Mouse (Mus musculus) limb, embryonic 15.5 days (tissue): ENCODE results near the gene D2hgdh. TPM values are rescaled to one million over a fixed set of nuclear protein-coding genes. Genes with fewer than 3 reads are reported as not detected.
"Not testable (repeated sequence)": the region's sequence is repeated elsewhere in the genome, so short reads cannot be mapped to it uniquely, and the experiment has no call there.

Source experiments
- ATAC-seq: fragments of 200-750 bp; cut with Nextera tagmentation; 2 replicates; pipeline ENCODE4 v1.8.0; 2017; ENCODE audit warnings: low read depth, moderate TSS enrichment; ENCODE audit not compliant: insufficient number of reproducible peaks, low FRiP score, low TSS enrichment
- H3K27ac ChIP-seq: fragments of 300-500 bp; sonication (generic); 2 replicates; pipeline ENCODE4 v1.5.1; 2015; ENCODE audit warnings: moderate library complexity, mild to moderate bottlenecking, inconsistent platforms
- H3K27me3 ChIP-seq: fragments of 300-500 bp; sonication (generic); 2 replicates; pipeline ENCODE4 v1.6.1; 2015; ENCODE audit warnings: inconsistent platforms
- H3K36me3 ChIP-seq: fragments of 300-500 bp; sonication (generic); 2 replicates; pipeline ENCODE4 v1.6.1; 2015; ENCODE audit warnings: inconsistent platforms
- H3K4me1 ChIP-seq: fragments of 300-500 bp; sonication (generic); 2 replicates; pipeline ENCODE4 v1.6.1; 2015; ENCODE audit warnings: inconsistent platforms
- H3K4me2 ChIP-seq: fragments of 300-500 bp; sonication (generic); 2 replicates; pipeline ENCODE4 v1.6.1; 2015; ENCODE audit warnings: mild to moderate bottlenecking, inconsistent platforms
- H3K4me3 ChIP-seq: fragments of 300-500 bp; sonication (generic); 2 replicates; pipeline ENCODE4 v1.5.1; 2015; ENCODE audit warnings: mild to moderate bottlenecking, inconsistent platforms
- H3K9ac ChIP-seq: fragments of 300-500 bp; sonication (generic); 2 replicates; pipeline ENCODE4 v1.6.1; 2015; ENCODE audit warnings: inconsistent platforms
- H3K9me3 ChIP-seq: fragments of 300-500 bp; sonication (generic); 2 replicates; pipeline ENCODE4 v1.6.1; 2016; ENCODE audit warnings: inconsistent platforms
- WGBS: fragments of 180-500 bp; shearing (Covaris S2); methylation state at CpG from one replicate; pipeline ENCODE4 v1.1.7; 2015; 5-methylcytosine and 5-hydroxymethylcytosine counted together
- polyA plus RNA-seq: library from polyadenylated mRNA; unstranded; fragments of >200 nt; fragmentation: Nextera tagmentation; extraction: Ambion mirVana; gene quantifications from 2 replicates; pipeline ENCODE4 v1.2.1, GENCODE M21; 2015

Gene D2hgdh
- polyA plus RNA-seq, 1 experiment from 2014 or later, result 15.8 TPM

- WGBS, result 73% methylated on average over 15 of the region's 22 CpGs
- H3K9ac ChIP-seq, H3K4me3 ChIP-seq, H3K36me3 ChIP-seq, H3K27me3 ChIP-seq, H3K4me1 ChIP-seq, H3K4me2 ChIP-seq, H3K9me3 ChIP-seq, H3K27ac ChIP-seq, ATAC-seq: not testable (repeated sequence)
These were observed 49.7 kb downstream of the D2hgdh start for GRCm38 (mm10) chr1:93874405-93874804.

- H3K4me2 ChIP-seq, H3K27ac ChIP-seq, H3K36me3 ChIP-seq, ATAC-seq, H3K27me3 ChIP-seq, H3K4me1 ChIP-seq, H3K4me3 ChIP-seq, H3K9me3 ChIP-seq, H3K9ac ChIP-seq: not testable (repeated sequence)
- WGBS, result no CpG with 5 or more reads among the region's 11 CpGs
These were observed 57.1 kb downstream of the D2hgdh start for GRCm38 (mm10) chr1:93881778-93882177.

GRCm38 (mm10) chr1:93890936-93891335 lies 66.2 kb downstream of the D2hgdh start:
- H3K27me3 ChIP-seq, H3K4me1 ChIP-seq, H3K9ac ChIP-seq, H3K4me3 ChIP-seq, H3K27ac ChIP-seq, H3K4me2 ChIP-seq, ATAC-seq, H3K36me3 ChIP-seq, H3K9me3 ChIP-seq: not testable (repeated sequence)
- WGBS, result 35% methylated on average over 1 of the region's 1 CpGs

- H3K9ac ChIP-seq, H3K9me3 ChIP-seq, H3K4me2 ChIP-seq, H3K27ac ChIP-seq, H3K27me3 ChIP-seq, H3K4me3 ChIP-seq, H3K36me3 ChIP-seq, ATAC-seq, H3K4me1 ChIP-seq: not testable (repeated sequence)
- WGBS, result no CpG with 5 or more reads among the region's 1 CpGs
These were observed 72.7 kb downstream of the D2hgdh start for GRCm38 (mm10) chr1:93897395-93897794.

- not testable (repeated sequence) for H3K9me3 ChIP-seq, ATAC-seq, H3K9ac ChIP-seq, H3K27me3 ChIP-seq, H3K27ac ChIP-seq, H3K4me2 ChIP-seq, H3K4me3 ChIP-seq, H3K4me1 ChIP-seq, H3K36me3 ChIP-seq
- 55% methylated on average over 5 of the region's 5 CpGs for WGBS
These were observed 76.6 kb downstream of the D2hgdh start for GRCm38 (mm10) chr1:93901291-93901690.

Other genes starting within 250 kb of the D2hgdh start
- 176 and 200 TPM in 2 replicates for gene Stk25, start 166.2 kb upstream of the D2hgdh start, polyA plus RNA-seq
- gene Bok, start 139.2 kb upstream of the D2hgdh start, polyA plus RNA-seq, result 40.5 and 48.4 TPM in 2 replicates
- gene Atg4b, start 73.4 kb upstream of the D2hgdh start, polyA plus RNA-seq, result 74.5 and 74.9 TPM in 2 replicates
- gene Thap4, start 70.0 kb upstream of the D2hgdh start, polyA plus RNA-seq, result 51.4 and 55.1 TPM in 2 replicates
- 200 and 206 TPM in 2 replicates for gene Dtymk, start 23.0 kb upstream of the D2hgdh start, polyA plus RNA-seq
- 12.7 and 13.4 TPM in 2 replicates for gene Ing5, start 20.9 kb upstream of the D2hgdh start, polyA plus RNA-seq
- gene Gal3st2, start 36.4 kb downstream of the D2hgdh start, polyA plus RNA-seq, result 0.20 TPM in 1 of 2 replicates, not detected in the other
- gene Gal3st2b, start 93.4 kb downstream of the D2hgdh start, polyA plus RNA-seq, result 0.12 TPM in 1 of 2 replicates, not detected in the other
- gene Gal3st2c, start 165.6 kb downstream of the D2hgdh start, polyA plus RNA-seq, result not detected in 2 replicates
- not detected in 2 replicates for gene Neu4, start 195.5 kb downstream of the D2hgdh start, polyA plus RNA-seq
- 0.14 and 0.55 TPM in 2 replicates for gene Pdcd1, start 227.6 kb downstream of the D2hgdh start, polyA plus RNA-seq